Mouse (Mus musculus) small intestine, adult 2 months (tissue): ENCODE measurements around the gene Zfp870. TPM values are rescaled to one million over a fixed set of nuclear protein-coding genes. Genes with fewer than 3 reads are reported as not detected.
A peak's percentile ranks its signal among the peaks of the same experiment; 100 is the strongest.

Source experiments
- H3K27ac ChIP-seq: fragments of 200-500 bp; 2 replicates; pipeline ENCODE4 v1.5.1; 2012; ENCODE audit warnings: low read depth, low read length, control low read depth, inconsistent platforms; ENCODE audit not compliant: insufficient read depth
- H3K27me3 ChIP-seq: fragments of 200-500 bp; 2 replicates; pipeline ENCODE4 v1.6.1; 2012; ENCODE audit warnings: mild to moderate bottlenecking, moderate library complexity, low read length, inconsistent platforms; ENCODE audit not compliant: control insufficient read depth, insufficient read depth
- H3K36me3 ChIP-seq: fragments of 200-500 bp; 2 replicates; pipeline ENCODE4 v1.6.1; 2012; ENCODE audit warnings: mild to moderate bottlenecking, low read length, control low read depth, inconsistent platforms; ENCODE audit not compliant: control insufficient read depth, insufficient read depth
- H3K4me1 ChIP-seq: fragments of 200-500 bp; 2 replicates; pipeline ENCODE4 v1.6.1; 2012; ENCODE audit warnings: low read length, inconsistent platforms, mixed read lengths; ENCODE audit not compliant: control insufficient read depth, insufficient read depth, insufficient read length
- H3K4me3 ChIP-seq: fragments of 200-500 bp; 2 replicates; pipeline ENCODE4 v1.5.1; 2012; ENCODE audit warnings: low read depth, mild to moderate bottlenecking, control low read depth, inconsistent platforms, low read length, moderate library complexity
- CTCF ChIP-seq: fragments of 200-500 bp; IDR thresholded peaks from 2 replicates; pipeline ENCODE4 v1.5.1; 2012; ENCODE audit warnings: low read depth, mild to moderate bottlenecking, control low read depth, inconsistent platforms, low read length, moderate library complexity, mixed read lengths; ENCODE audit not compliant: insufficient replicate concordance, insufficient read length; ENCODE audit errors: extremely low read depth
- POLR2A ChIP-seq: fragments of 200-500 bp; IDR thresholded peaks from 2 replicates; pipeline ENCODE4 v1.6.1; 2012; ENCODE audit warnings: low read depth, mild to moderate bottlenecking, control low read depth, inconsistent platforms, low read length, moderate library complexity
- WGBS: fragments of 180-500 bp; shearing (Covaris S2); methylation state at CpG from one replicate; pipeline ENCODE4 v1.1.7; 2018; 5-methylcytosine and 5-hydroxymethylcytosine counted together
- polyA plus RNA-seq: library from polyadenylated mRNA; depleted of rRNA; stranded (reverse); fragments of >200 nt; gene quantifications from 2 replicates; pipeline ENCODE4 v1.2.3, GENCODE M21; 2012; rRNA removed

Zfp870 gene
- 0.09 and 0.30 TPM in 2 replicates for polyA plus RNA-seq

DNA sequence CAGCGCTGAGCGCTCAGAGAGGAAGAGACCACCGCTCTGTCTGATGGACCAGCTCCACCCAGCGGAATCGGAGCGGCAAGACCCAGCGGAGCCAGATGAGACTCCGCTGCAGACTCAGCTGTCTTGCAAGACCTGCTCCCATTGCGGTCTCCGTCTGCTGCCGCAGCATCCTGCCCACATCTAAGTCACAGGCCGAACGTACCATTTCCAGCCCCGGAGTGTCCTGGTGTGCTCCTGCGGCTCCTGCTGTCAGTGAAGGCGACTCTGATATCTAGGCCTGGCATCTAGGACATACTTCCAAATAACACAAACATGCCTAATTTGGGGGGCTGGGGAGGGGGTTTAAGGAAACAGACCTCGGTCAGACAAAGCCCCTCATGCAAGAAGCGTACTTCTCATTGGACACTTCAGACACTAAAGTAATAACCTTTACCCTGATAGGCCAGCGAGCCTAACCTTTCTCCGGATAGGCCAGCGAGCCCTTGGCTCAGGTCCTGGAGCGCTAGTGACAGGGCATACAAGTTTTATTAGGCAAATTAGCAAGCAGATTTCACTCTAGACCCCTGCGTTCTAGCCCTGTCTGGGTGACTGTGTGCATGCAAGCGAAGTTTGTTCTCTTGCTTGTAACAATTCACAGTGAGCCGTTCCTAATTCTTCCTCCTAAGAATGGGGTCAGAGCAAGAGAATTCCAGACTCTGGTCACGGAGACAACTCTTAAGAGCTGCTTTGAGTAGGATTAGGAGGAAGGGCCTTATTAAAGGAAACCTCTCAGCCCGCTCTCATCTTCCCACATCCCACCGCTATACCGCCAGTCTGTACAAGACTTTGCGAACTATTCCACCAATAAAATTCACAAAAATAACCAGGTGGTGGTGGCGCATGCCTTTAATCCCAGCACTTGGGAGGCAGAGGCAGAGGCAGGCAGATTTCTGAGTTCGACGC lies at the start of gene Zfp870:
Gene Zfp870, minus strand, starts transcription at position 404 of the 942 bp plus-strand sequence.
- WGBS: 10% methylated on average over 33 of the region's 33 CpGs
- peak within 1 kb of the TSS; percentile 80 for H3K27ac ChIP-seq
- TF ChIP-seq POLR2A (peak; percentile 28; the same call in 1 of the 2 replicates), CTCF (peak; percentile 14; the same call in 1 of the 2 replicates)

DNA sequence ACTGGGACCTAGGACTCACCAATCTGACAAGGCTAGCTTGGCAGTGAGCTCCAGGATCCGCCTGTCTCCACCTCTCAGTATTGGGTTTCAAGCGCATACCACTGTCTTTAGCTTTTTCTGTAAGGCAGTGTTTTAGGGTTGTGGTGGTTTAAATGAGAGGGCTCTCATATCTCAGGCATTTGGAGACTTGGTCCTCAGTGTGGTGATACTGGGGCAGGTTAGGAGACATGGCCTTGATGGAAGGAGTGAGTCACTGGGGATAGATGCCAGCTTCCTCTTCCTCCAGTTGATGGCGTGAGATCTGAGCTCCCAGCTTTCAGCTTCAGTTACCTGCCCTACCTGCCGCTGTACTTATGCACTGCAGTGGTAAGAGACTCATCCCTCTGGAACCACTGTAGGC lies 48.4 kb upstream of the Zfp870 start:
- 76% methylated on average over 4 of the region's 4 CpGs for WGBS
- Histone ChIP-seq H3K4me1 (peaks cover 9% of the 10 kb centered on the region; the same call in 1 of the 2 replicates), H3K27ac (no peak overlapping the region), H3K27me3 (no peaks in the 10 kb centered on the region), H3K4me3 (no peak overlapping the region), H3K36me3 (peaks cover 9% of the 10 kb centered on the region)
- TF ChIP-seq CTCF (no peak), POLR2A (no peak)

More for the DNA sequence above, at the start of gene Zfp870:
- peaks cover 17% of the 10 kb centered on the region; the same call in 1 of the 2 replicates for H3K4me1 ChIP-seq
- peak within 1 kb of the TSS; percentile 92 for H3K4me3 ChIP-seq
- H3K27me3 ChIP-seq: no peaks in the 10 kb centered on the region
- H3K36me3 ChIP-seq: peaks cover 3% of the 10 kb centered on the region

DNA sequence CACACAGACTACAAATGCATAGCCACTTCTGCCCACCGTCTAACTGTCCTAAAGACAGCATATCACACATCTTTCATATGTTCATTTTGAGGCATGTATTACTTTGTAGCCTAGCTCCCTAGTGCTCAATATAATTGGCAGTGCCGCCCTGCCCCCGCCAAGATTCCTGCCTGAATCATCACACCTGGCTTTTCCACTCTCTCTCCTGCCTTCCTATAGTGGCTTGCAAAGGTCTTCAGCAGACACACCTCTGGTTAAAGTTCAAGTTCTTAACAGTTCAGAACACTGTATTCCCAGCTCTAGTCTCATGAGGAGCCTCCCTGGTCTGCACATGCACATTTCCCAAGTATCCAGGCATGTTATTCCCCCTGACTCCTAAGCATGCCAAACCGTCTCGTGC lies 36.4 kb upstream of the Zfp870 start:
- peaks cover 2% of the 10 kb centered on the region; the same call in 1 of the 2 replicates for H3K36me3 ChIP-seq
- peak overlapping the region; percentile 96 for H3K27ac ChIP-seq
- TF ChIP-seq CTCF (no peak), POLR2A (no peak)
- WGBS: 31% methylated on average over 5 of the region's 5 CpGs
- H3K27me3 ChIP-seq: no peaks in the 10 kb centered on the region
- peaks cover 46% of the 10 kb centered on the region for H3K4me1 ChIP-seq
- no peak overlapping the region for H3K4me3 ChIP-seq

DNA sequence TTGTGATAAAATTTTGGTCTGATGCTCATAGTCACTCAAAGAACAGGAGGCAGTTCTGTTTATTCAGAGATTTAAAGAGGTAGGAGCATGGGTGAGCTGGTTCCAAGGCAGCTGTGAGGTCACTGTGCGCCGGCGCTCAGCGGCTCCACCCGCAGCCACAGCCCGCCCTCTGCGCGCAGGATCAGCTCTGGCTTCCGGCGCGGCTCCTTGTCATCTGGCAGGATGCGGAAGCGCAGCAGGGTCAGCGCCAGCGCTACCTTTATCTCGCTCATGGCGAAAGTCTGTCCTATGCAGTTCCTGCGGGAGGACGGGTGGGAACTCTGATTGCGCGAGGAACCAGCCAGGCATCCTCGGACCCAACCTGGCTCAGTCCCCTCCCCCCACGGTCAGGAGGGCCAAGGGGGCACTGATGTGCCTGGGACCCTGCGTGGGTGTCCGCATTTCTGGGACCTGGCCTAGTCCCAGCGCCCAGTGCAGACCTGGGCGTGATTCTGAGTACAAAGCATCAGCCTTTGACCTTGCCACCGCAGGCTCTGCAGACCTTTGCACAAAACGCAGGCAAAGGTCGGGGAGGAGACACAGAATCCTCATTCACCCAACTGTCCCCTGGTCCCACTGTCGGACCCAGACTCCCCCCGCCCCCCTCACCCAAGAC lies 33.3 kb upstream of the Zfp870 start:
- no peak for TF ChIP-seq CTCF
- TF ChIP-seq POLR2A: peak; percentile 67
- peak overlapping the region; percentile 67 for H3K4me3 ChIP-seq
- H3K36me3 ChIP-seq: peaks cover 2% of the 10 kb centered on the region; the same call in 1 of the 2 replicates
- peaks cover 48% of the 10 kb centered on the region for H3K4me1 ChIP-seq
- 10% methylated on average over 32 of the region's 32 CpGs for WGBS
- H3K27ac ChIP-seq: peak overlapping the region; percentile 100
- H3K27me3 ChIP-seq: no peaks in the 10 kb centered on the region

DNA sequence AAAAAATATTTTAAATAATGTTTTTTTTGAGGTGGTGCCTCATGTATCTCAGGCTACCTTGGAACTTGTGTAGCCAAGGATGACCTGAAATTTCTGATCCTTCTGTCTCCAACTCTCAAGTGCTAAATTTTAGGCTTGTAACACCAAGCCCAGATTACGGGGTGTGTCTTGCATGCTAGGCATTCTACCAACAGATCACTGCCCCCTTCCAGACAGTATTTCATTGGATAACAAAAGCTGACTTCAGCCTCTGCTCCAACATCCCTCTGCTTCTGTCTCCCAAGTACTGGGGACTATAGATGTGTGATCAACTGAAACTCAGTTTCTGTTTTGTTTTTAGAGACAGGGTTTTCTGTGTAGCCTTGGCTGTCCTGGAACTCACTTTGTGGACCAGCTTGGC lies 32.2 kb upstream of the Zfp870 start:
- H3K27me3 ChIP-seq: no peaks in the 10 kb centered on the region
- H3K4me1 ChIP-seq: peaks cover 47% of the 10 kb centered on the region
- peaks cover 2% of the 10 kb centered on the region; the same call in 1 of the 2 replicates for H3K36me3 ChIP-seq
- TF ChIP-seq CTCF (no peak), POLR2A (no peak)
- WGBS: 88% methylated on average over 1 of the region's 1 CpGs
- H3K4me3 ChIP-seq: no peak overlapping the region
- peak overlapping the region; percentile 79; the same call in 1 of the 2 replicates for H3K27ac ChIP-seq

DNA sequence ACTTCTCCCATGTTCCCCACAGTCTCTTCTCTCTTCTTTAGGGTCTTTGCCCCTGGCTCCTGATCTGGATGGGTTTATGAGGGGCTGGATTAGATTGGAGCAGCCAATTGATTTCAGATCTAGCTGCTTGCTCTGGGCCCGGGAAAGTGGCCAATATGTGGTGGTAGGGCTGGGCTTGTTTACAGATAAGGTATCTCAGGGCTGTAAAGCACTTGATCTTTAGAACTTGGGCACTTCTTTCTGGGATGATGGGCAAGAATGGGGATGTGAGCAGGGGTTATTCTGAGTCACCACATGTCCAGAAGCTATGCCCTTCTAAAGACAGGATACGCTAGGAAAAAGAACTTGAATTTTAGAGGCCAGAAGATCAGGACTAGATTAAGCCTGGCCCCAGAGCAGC lies 27.7 kb upstream of the Zfp870 start:
- H3K4me1 ChIP-seq: peaks cover 28% of the 10 kb centered on the region; the same call in 1 of the 2 replicates
- WGBS: 23% methylated on average over 2 of the region's 2 CpGs
- H3K36me3 ChIP-seq: peaks cover 6% of the 10 kb centered on the region
- H3K4me3 ChIP-seq: no peak overlapping the region
- H3K27me3 ChIP-seq: no peaks in the 10 kb centered on the region
- H3K27ac ChIP-seq: peak overlapping the region; percentile 98
- TF ChIP-seq CTCF (no peak), POLR2A (no peak)
